Mouse (Mus musculus) kidney, adult 2 months (tissue): ENCODE data around the gene 4932438H23Rik. TPM values are rescaled to one million over a fixed set of nuclear protein-coding genes. Genes with fewer than 3 reads are reported as not detected.

Source experiments
- DNase-seq: peaks from one replicate; pipeline ENCODE4 v3.0.0; 2021
- H3K27ac ChIP-seq: fragments of 200-500 bp; 2 replicates; pipeline ENCODE4 v1.5.1; 2012; ENCODE audit warnings: low read depth, low read length, control low read depth, inconsistent platforms; ENCODE audit not compliant: insufficient read depth
- H3K27me3 ChIP-seq: fragments of 200-500 bp; replicated peaks from 2 replicates; pipeline ENCODE4 v1.6.1; 2012; ENCODE audit warnings: mild to moderate bottlenecking, moderate library complexity, low read length, inconsistent platforms; ENCODE audit not compliant: control insufficient read depth, insufficient read depth
- H3K36me3 ChIP-seq: fragments of 200-500 bp; 2 replicates; pipeline ENCODE4 v1.6.1; 2012; ENCODE audit warnings: mild to moderate bottlenecking, moderate library complexity, low read length, inconsistent platforms; ENCODE audit not compliant: control insufficient read depth, insufficient read depth
- H3K4me1 ChIP-seq: fragments of 200-500 bp; 2 replicates; pipeline ENCODE4 v1.6.1; 2011; ENCODE audit warnings: low read length; ENCODE audit not compliant: control insufficient read depth, insufficient read depth
- H3K4me3 ChIP-seq: fragments of 200-500 bp; 2 replicates; pipeline ENCODE4 v1.5.1; 2011; ENCODE audit warnings: mild to moderate bottlenecking, low read depth, low read length, control low read depth; ENCODE audit not compliant: insufficient read depth
- CTCF ChIP-seq: fragments of 200-500 bp; conservative IDR thresholded peaks from 2 replicates; pipeline ENCODE4 v1.5.1; 2011; ENCODE audit warnings: low read depth, mild to moderate bottlenecking, control low read depth, low read length, moderate library complexity, mixed read lengths; ENCODE audit not compliant: insufficient read depth, insufficient read length
- POLR2A ChIP-seq: fragments of 200-500 bp; IDR thresholded peaks from one replicate; pipeline ENCODE4 v1.6.1; 2011; ENCODE audit warnings: low read depth, low read length, control low read depth
- WGBS: fragments of 180-500 bp; shearing (Covaris S2); methylation state at CpG from one replicate; pipeline ENCODE4 v1.1.7; 2018; 5-methylcytosine and 5-hydroxymethylcytosine counted together
- polyA plus RNA-seq: library from polyadenylated mRNA; depleted of rRNA; stranded (reverse); fragments of >200 nt; gene quantifications from 2 replicates; pipeline ENCODE4 v1.2.3, GENCODE M21; 2012

4932438H23Rik gene
- polyA plus RNA-seq, 1 experiment, result 0.14 TPM

- no peak for DNase-seq
- peaks cover 8% of the 10 kb centered on the region for H3K36me3 ChIP-seq
- no peak overlapping the region for H3K4me3 ChIP-seq
- no peaks in the 10 kb centered on the region for H3K27me3 ChIP-seq
- no peaks in the 10 kb centered on the region for H3K4me1 ChIP-seq
- H3K27ac ChIP-seq, result no peak overlapping the region
- peak; percentile 42 for TF ChIP-seq CTCF
- TF ChIP-seq POLR2A, result no peak
- 93% methylated on average over 1 of the region's 1 CpGs for WGBS
Measured at GRCm38 (mm10) chr16:91023384-91023783, 71.5 kb downstream of the 4932438H23Rik start.

GRCm38 (mm10) chr16:91020842-91021483 lies 74.0 kb downstream of the 4932438H23Rik start:
- DNase-seq, result no peak
- Histone ChIP-seq H3K27me3 (no peaks in the 10 kb centered on the region), H3K4me1 (no peaks in the 10 kb centered on the region), H3K27ac (no peak overlapping the region), H3K4me3 (no peak overlapping the region), H3K36me3 (peaks cover 10% of the 10 kb centered on the region)
- 87% methylated on average over 10 of the region's 10 CpGs for WGBS
- no peak for TF ChIP-seq CTCF
- TF ChIP-seq POLR2A, result no peak

- Histone ChIP-seq H3K4me3 (no peak overlapping the region), H3K4me1 (no peaks in the 10 kb centered on the region), H3K27me3 (no peaks in the 10 kb centered on the region), H3K36me3 (peaks cover 6% of the 10 kb centered on the region), H3K27ac (no peak overlapping the region)
- TF ChIP-seq CTCF, result no peak
- TF ChIP-seq POLR2A, result no peak
- WGBS, result 86% methylated on average over 4 of the region's 4 CpGs
- DNase-seq, result no peak
Measured at GRCm38 (mm10) chr16:91019476-91019875, 75.4 kb downstream of the 4932438H23Rik start.

- WGBS, result 85% methylated on average over 4 of the region's 4 CpGs
- no peak overlapping the region for H3K27ac ChIP-seq
- no peak overlapping the region for H3K4me3 ChIP-seq
- no peak for TF ChIP-seq CTCF
- no peak for DNase-seq
- H3K36me3 ChIP-seq, result peaks cover 1% of the 10 kb centered on the region; the same call in 1 of the 2 replicates
- H3K27me3 ChIP-seq, result no peaks in the 10 kb centered on the region
- no peaks in the 10 kb centered on the region for H3K4me1 ChIP-seq
Measured at GRCm38 (mm10) chr16:91015761-91016160, 79.2 kb downstream of the 4932438H23Rik start.

- no peak for DNase-seq
- WGBS, result 21% methylated on average over 3 of the region's 3 CpGs
- no peak overlapping the region for H3K27ac ChIP-seq
Measured at GRCm38 (mm10) chr16:91011847-91012246, 83.1 kb downstream of the 4932438H23Rik start.

GRCm38 (mm10) chr16:91011021-91011683 lies 83.8 kb downstream of the 4932438H23Rik start, which contains the start of gene Synj1:
Synj1 (minus strand) TSS chr16:91011308.
- peak within 1 kb of the TSS; percentile 86 for H3K4me3 ChIP-seq
- H3K27ac ChIP-seq, result peak within 1 kb of the TSS; percentile 93
- no peaks in the 10 kb centered on the region; the same call in 1 of the 2 replicates for H3K4me1 ChIP-seq
- H3K27me3 ChIP-seq, result no peaks in the 10 kb centered on the region
- TF ChIP-seq POLR2A, result no peak
- TF ChIP-seq CTCF, result no peak
- DNase-seq, result peak; percentile 94
- WGBS, result under 1% methylated on average over 61 of the region's 66 CpGs
- no peaks in the 10 kb centered on the region for H3K36me3 ChIP-seq

More at GRCm38 (mm10) chr16:91011847-91012246, 83.1 kb downstream of the 4932438H23Rik start:
- Histone ChIP-seq H3K27me3 (no peaks in the 10 kb centered on the region), H3K4me3 (no peak overlapping the region), H3K4me1 (no peaks in the 10 kb centered on the region), H3K36me3 (no peaks in the 10 kb centered on the region)
- no peak for TF ChIP-seq CTCF
- TF ChIP-seq POLR2A, result no peak

- Histone ChIP-seq H3K4me1 (no peaks in the 10 kb centered on the region; the same call in 1 of the 2 replicates), H3K36me3 (no peaks in the 10 kb centered on the region), H3K27me3 (no peaks in the 10 kb centered on the region), H3K4me3 (peak overlapping the region; percentile 86), H3K27ac (peak overlapping the region; percentile 93)
- DNase-seq, result no peak
- under 1% methylated on average over 42 of the region's 42 CpGs for WGBS
- TF ChIP-seq CTCF (no peak), POLR2A (no peak)
Measured at GRCm38 (mm10) chr16:91010581-91011020, 84.3 kb downstream of the 4932438H23Rik start.
